Mouse (Mus musculus) left cerebral cortex, postnatal 4 days (tissue): ENCODE results near the gene Trim17. TPM values are rescaled to one million over a fixed set of nuclear protein-coding genes. Genes with fewer than 3 reads are reported as not detected.
A peak's percentile ranks its signal among the peaks of the same experiment; 100 is the strongest.

ENCODE experiments used
- DNase-seq: peaks from one replicate; pipeline ENCODE4 v3.0.0-alpha.2; 2022
- intact Hi-C: fragments of 180-260 bp; cut with DNase I; formaldehyde crosslinking; loops from one replicate; pipeline ENCODE4 v1.15.1; 2025
- total RNA-seq, 2 experiments: library from RNA; stranded (reverse); gene quantifications; 2 replicates each; pipeline ENCODE4 v1.2.3; 2021

The Trim17 gene
- total RNA-seq, 2 experiments from 2014 or later, result 1.8 to 2.0 TPM

DNA sequence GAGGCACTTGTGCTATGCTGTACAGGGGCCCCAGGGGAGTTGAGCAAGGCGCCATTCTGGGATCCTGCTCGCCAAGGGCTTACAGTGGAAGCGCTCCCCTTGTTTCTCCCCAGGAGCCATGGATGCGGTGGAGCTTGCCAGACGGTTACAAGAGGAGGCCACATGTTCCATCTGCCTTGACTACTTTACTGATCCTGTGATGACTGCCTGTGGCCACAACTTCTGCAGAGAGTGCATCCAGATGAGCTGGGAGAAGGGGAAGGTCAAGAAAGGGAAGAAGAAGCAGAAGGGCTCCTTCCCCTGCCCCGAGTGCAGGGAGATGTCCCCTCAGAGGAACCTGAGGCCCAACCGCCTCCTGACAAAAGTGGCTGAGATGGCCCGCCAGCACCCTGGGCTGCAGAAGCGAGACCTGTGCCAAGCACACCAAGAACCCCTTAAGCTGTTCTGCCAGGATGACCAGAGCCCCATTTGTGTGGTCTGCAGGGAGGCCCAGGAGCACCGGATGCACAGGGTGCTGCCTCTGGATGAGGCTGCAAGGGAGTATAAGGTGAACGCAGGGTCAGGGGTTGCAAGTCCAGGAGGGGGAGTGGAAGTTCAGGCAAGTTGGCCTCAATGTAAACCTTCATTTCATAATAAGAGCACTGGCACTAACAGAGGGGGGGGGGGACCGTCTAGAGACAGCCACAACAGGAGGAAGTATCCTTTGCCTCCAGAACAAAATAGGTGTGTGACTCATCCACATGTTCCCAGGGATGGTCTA is 10.7 kb downstream of the Trim17 start:
- intact Hi-C loops, result loop anchor here (10.0 kb wide), 1 partner anchor 330 kb away; the partner anchor contains the start of gene Wnt3a
- no peak for DNase-seq

DNA sequence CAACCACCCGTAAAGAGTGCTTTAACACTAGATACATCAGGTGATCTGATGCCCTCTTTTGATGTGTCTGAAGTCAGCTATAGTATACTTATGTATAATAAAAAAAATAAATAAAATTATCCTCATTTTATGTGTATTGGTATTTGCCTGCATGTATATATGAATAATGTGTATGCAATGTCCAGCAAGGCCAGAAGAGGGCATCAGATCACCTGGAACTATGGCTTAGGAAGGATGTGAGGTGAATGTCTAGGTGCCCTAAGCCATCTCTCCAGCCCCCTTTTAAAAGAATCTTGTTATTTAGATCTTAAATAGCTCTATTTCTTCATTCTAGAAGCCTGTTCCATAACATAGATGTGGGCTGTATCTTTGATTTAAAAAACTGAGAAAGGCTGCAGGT is 12.9 kb downstream of the Trim17 start:
- intact Hi-C loops, result loop anchor here (10.0 kb wide), 1 partner anchor 327 kb away; the partner anchor contains the start of gene Wnt3a
- no peak for DNase-seq

DNA sequence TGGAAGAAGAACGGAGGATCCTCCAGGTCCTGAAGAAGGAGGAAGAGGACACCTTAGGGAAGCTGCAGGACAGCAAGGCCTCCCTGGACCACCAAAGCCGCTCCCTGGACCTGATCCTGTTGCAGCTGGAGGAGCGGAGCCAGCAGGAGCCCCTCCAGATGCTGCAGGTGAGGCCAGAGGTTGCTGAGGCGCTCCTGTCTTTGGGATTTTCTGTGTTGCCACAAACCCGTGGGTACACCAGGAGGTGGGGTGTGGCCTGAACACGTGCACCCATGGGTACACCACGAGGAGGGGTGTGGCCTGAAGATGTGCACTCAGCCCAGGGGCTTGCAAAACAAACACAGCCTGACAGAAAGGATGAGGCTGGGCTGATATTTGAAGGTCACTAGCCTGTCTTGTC is 14.1 kb downstream of the Trim17 start:
- intact Hi-C loops, result loop anchor here (10.0 kb wide), 1 partner anchor 326 kb away; the partner anchor contains the start of gene Wnt3a
- DNase-seq, result no peak

GRCm38 (mm10) chr11:58969027-58969426 is 14.5 kb downstream of the Trim17 start:
- intact Hi-C loops, result loop anchor here (10.0 kb wide), 1 partner anchor 326 kb away; the partner anchor contains the start of gene Wnt3a
- no peak for DNase-seq

- intact Hi-C loops, result loop anchor here (10.0 kb wide), 1 partner anchor 325 kb away; the partner anchor contains the start of gene Wnt3a
- DNase-seq, result no peak
Observed at GRCm38 (mm10) chr11:58969659-58970058, 15.2 kb downstream of the Trim17 start.

GRCm38 (mm10) chr11:58970831-58971530 is 16.5 kb downstream of the Trim17 start:
- intact Hi-C loops, result no loop called here
- DNase-seq, result no peak

GRCm38 (mm10) chr11:58971796-58972195 is 17.3 kb downstream of the Trim17 start:
- no peak for DNase-seq
- intact Hi-C loops, result no loop called here

DNA sequence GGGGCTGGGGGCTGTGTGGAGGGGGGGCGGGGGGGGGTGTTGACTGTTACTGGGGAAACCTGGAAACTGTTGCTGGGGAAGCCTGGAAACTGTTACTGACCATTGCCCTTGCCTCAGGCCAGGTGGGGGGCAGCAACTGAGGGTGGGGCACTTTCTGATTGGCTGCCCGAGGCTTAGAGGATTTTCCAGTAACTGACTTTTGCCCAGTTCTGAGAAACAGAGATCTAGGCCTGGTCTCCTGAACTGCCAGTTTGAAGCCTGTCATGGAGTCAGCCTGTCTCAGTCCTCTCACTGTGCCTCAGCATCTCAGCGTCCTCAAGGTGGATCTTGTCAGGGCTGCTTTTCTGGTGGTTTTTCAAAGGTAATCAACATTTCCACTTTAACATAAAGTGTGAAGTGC is 19.9 kb downstream of the Trim17 start:
- no peak for DNase-seq
- intact Hi-C loops, result no loop called here

DNA sequence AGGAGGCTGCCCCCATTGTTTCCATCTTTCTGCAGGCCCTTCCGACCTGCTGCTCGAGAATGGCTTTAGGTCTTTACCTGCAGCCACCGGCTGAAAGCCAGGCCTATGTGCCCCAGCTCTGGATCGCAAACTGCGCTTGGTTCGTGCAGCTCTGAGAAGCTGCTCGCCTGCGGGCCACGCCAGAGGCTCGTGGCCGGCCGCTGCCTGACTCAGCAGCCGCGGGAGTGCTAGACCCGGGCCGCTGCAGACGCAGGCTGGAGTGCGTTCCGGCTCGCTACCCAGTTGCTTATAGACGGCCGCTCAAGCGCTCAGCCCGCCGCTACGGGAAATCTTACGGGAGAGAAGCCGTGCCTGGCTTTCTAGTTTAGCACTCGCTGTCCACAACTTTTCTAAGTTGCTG is 22.7 kb downstream of the Trim17 start:
- DNase-seq, result no peak
- intact Hi-C loops, result no loop called here

DNA sequence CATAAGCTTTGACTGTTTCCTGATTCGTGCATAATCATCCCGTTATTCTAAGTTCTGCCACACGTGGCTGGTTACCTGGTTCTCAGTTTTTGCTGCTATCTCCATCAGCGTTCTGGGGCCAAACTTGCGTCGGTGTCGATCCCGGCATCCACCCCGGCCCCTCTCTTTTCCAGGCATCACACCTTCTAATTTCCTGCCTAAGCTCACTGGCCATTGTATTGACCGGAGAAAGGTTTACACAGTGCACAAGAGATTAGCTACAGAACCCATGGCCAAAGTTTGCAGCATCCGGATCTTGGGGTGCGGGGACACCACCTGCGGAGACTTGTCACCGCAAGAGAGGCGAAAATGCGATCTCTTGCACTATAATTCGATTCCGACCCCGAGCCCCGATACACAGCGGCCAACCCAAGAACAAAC is 23.1 kb downstream of the Trim17 start:
- no peak for DNase-seq
- intact Hi-C loops, result no loop called here

GRCm38 (mm10) chr11:58978027-58978705 is 23.7 kb downstream of the Trim17 start, which contains the start of gene Trim11:
Gene Trim11 (plus strand): TSS chr11:58978093.
- intact Hi-C loops, result no loop called here
- DNase-seq, result peak; percentile 47

DNA sequence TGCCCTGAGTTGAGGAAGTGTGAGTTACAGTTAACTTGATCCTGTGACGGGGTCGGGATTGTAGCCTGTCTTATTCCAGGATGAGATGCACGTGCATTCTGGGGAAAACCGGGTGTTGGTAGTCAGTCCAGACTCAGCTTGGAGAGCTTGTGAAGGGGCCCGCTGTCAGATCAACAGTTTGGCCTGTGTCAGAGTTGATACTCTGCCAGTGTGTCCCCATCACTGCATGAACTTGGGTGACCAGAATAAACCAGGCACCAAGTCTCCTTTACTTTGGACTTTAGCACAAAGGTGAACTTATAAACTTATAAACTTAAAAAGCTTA is 24.2 kb downstream of the Trim17 start:
- intact Hi-C loops, result no loop called here
- DNase-seq, result no peak

GRCm38 (mm10) chr11:58979183-58979582 is 24.7 kb downstream of the Trim17 start:
- DNase-seq, result no peak
- intact Hi-C loops, result no loop called here

DNA sequence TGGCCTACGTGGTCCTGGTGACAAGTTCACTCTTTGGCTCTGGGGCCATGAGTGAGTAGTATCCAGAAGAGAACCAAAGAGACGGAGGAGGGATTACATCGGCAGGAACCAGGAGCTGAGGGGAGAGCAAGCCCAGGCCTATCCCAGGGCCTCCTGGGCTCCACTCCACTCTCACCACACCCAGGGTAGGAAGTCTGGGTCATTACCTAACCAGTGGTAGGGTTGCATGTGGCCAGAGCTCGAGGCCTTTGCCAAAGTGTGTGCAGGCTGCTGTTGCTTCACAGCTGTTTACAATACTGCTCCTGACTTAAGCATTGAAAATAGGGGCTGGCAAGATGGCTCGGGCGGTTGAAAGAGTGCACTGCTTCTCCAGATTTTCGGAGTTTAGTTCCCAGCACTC is 25.2 kb downstream of the Trim17 start:
- intact Hi-C loops, result no loop called here
- no peak for DNase-seq

GRCm38 (mm10) chr11:58980381-58980990 is 26.0 kb downstream of the Trim17 start:
- DNase-seq, result no peak
- intact Hi-C loops, result no loop called here

GRCm38 (mm10) chr11:58981541-58982447 is 27.3 kb downstream of the Trim17 start:
- DNase-seq, result peak; percentile 79
- intact Hi-C loops, result no loop called here

- DNase-seq, result no peak
Observed at GRCm38 (mm10) chr11:58982471-58983097, 28.1 kb downstream of the Trim17 start.

GRCm38 (mm10) chr11:58983691-58984341 is 29.3 kb downstream of the Trim17 start:
- DNase-seq, result no peak
- intact Hi-C loops, result no loop called here

More at GRCm38 (mm10) chr11:58982471-58983097, 28.1 kb downstream of the Trim17 start:
- intact Hi-C loops, result no loop called here

DNA sequence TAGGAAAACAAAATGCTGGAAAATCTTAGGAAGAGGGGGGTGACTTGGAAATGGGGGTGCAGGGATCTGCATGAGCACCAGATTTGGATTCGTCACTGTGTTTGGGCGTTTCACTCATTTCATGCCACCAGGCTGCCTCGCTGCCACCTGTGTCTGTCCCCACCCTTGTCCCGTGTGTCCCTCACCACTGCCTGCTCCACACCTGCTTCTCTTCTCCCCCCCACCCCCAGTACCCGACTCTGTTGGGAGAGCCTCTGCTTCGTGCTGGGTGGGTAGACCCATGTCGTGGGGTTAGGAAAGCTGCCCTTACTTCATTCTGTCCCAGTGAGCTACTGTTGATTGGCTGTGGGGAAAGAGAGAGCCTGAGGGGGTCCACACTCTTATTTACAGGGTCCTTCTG is 30.2 kb downstream of the Trim17 start:
- no peak for DNase-seq

More for the DNA sequence above, 30.2 kb downstream of the Trim17 start:
- intact Hi-C loops, result no loop called here
